In the genomic region with DNA sequence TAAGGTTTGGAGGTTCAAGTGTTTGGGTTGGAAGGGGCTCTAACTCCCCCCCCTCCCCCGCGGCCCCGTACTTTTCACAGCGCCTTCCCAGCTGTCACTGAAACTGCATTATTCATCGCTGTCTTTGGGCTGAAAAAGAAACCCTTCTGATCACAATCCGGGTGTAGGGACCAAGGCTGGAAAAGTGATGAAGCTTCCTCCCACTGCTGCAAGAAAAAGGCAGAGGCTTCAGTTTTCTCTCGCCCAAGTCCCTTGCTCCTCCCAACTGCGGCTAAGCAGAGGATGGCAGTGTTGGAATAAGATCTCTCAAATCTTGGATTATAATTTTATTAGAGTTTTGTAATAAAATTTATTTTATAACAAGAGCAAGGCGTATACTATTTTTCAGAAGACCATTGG, we compare ENCODE assay signal across 8 mouse cellular contexts. TPM values are rescaled to one million over a fixed set of nuclear protein-coding genes. Genes with fewer than 3 reads are reported as not detected.
DNase-seq lines count a peak whose midpoint lies in the region; ATAC-seq lines count a peak whose summit lies in the region.

No protein-coding gene starts in this region.

- WGBS in heart, embryonic 11.5 days (ENCODE audit: insufficient replicate concordance): 10% methylated on average over 9 of the region's 9 CpGs
- WGBS in hindbrain, embryonic 11.5 days: 11% methylated on average over 9 of the region's 9 CpGs
- 11% methylated on average over 9 of the region's 9 CpGs for WGBS in midbrain, embryonic 11.5 days

- H3K36me3 ChIP-seq in heart, embryonic 11.5 days (ENCODE audit: control insufficient read depth, insufficient read depth, low read length): no peaks in the 10 kb centered on the region
- no peaks in the 10 kb centered on the region for H3K36me3 ChIP-seq in hindbrain, embryonic 11.5 days (ENCODE audit: control insufficient read depth, insufficient read depth, low read length)
- no peaks in the 10 kb centered on the region for H3K36me3 ChIP-seq in midbrain, embryonic 11.5 days (ENCODE audit: control insufficient read depth, insufficient read depth, low read length)

- DNase-seq in heart, adult 18-20 months: no peak
- DNase-seq in NIH3T3 (ENCODE audit: low read depth): peak; percentile 45
- no peak for DNase-seq in hindbrain, embryonic 11.5 days (ENCODE audit: low spot score)
- DNase-seq in midbrain, embryonic 11.5 days (ENCODE audit: low spot score, missing footprints): peak; percentile 84
- no peak for DNase-seq in right cerebral cortex, adult 2 months (ENCODE audit: low spot score in 2 of 2)
- DNase-seq in cerebellum, adult 9-10 months: no peak
- no peak for DNase-seq in lung, postnatal 14 days

- H3K4me1 ChIP-seq in heart, embryonic 11.5 days (ENCODE audit: control insufficient read depth, insufficient read depth, low read length): peaks cover 23% of the 10 kb centered on the region
- H3K4me1 ChIP-seq in hindbrain, embryonic 11.5 days (replicated peaks; ENCODE audit: control insufficient read depth, insufficient read depth, low read length): peaks cover 7% of the 10 kb centered on the region
- peaks cover 19% of the 10 kb centered on the region for H3K4me1 ChIP-seq in midbrain, embryonic 11.5 days (ENCODE audit: control insufficient read depth, insufficient read depth, low read length)

- H3K27me3 ChIP-seq in heart, embryonic 11.5 days (ENCODE audit: control insufficient read depth, insufficient read depth, low read length): no peaks in the 10 kb centered on the region
- no peaks in the 10 kb centered on the region for H3K27me3 ChIP-seq in hindbrain, embryonic 11.5 days (ENCODE audit: control insufficient read depth, insufficient read depth, low read length)
- H3K27me3 ChIP-seq in midbrain, embryonic 11.5 days (ENCODE audit: control insufficient read depth, insufficient read depth, low read length): no peaks in the 10 kb centered on the region

- H3K4me2 ChIP-seq in heart, embryonic 11.5 days: peak overlapping the region; percentile 62
- peak overlapping the region; percentile 39 for H3K4me2 ChIP-seq in hindbrain, embryonic 11.5 days (replicated peaks; ENCODE audit: low read depth, low read length)
- H3K4me2 ChIP-seq in midbrain, embryonic 11.5 days: peak overlapping the region; percentile 47

- peak overlapping the region; percentile 29 for H3K4me3 ChIP-seq in heart, embryonic 11.5 days (ENCODE audit: low read depth, low read length)
- peak overlapping the region; percentile 26 for H3K4me3 ChIP-seq in hindbrain, embryonic 11.5 days (ENCODE audit: low read depth, low read length)
- peak overlapping the region; percentile 28 for H3K4me3 ChIP-seq in midbrain, embryonic 11.5 days (ENCODE audit: low read depth, low read length)

- peak overlapping the region; percentile 88 for H3K9ac ChIP-seq in heart, embryonic 11.5 days (ENCODE audit: low read depth, low read length)
- H3K9ac ChIP-seq in hindbrain, embryonic 11.5 days (ENCODE audit: low read depth, low read length): no peak overlapping the region
- peak overlapping the region; percentile 76 for H3K9ac ChIP-seq in midbrain, embryonic 11.5 days (ENCODE audit: low read length)

- H3K9me3 ChIP-seq in heart, embryonic 11.5 days (replicated peaks; ENCODE audit: control insufficient read depth, low read length): no peaks in the 10 kb centered on the region
- no peaks in the 10 kb centered on the region for H3K9me3 ChIP-seq in hindbrain, embryonic 11.5 days (ENCODE audit: control insufficient read depth, low read length)
- H3K9me3 ChIP-seq in midbrain, embryonic 11.5 days (ENCODE audit: control insufficient read depth, low read length): no peaks in the 10 kb centered on the region

- ATAC-seq in heart, embryonic 11.5 days (replicated peaks; ENCODE audit: insufficient number of reproducible peaks, low FRiP score, low TSS enrichment): no peak
- no peak for ATAC-seq in hindbrain, embryonic 11.5 days (ENCODE audit: low FRiP score)
- ATAC-seq in midbrain, embryonic 11.5 days (ENCODE audit: low FRiP score): no peak

- H3K27ac ChIP-seq in heart, embryonic 11.5 days (ENCODE audit: low read depth, low read length): peak overlapping the region; percentile 91
- H3K27ac ChIP-seq in hindbrain, embryonic 11.5 days (ENCODE audit: low read depth, low read length): peak overlapping the region; percentile 43
- H3K27ac ChIP-seq in midbrain, embryonic 11.5 days (ENCODE audit: low read depth, low read length): peak overlapping the region; percentile 92

RNA-seq across cellular contexts. Expression of gene Tmem107, which starts 2.1 kb away (rescaled TPM):
- 26.4 and 28.2 TPM in 2 replicates for polyA plus RNA-seq in heart, embryonic 11.5 days (2014; fragmentation: Nextera tagmentation; extraction: Ambion mirVana)
- 1 to 10 TPM; 5.3 to 7.0 TPM for total RNA-seq in heart, adult 18-20 months (2021)
- polyA plus RNA-seq in hindbrain, embryonic 11.5 days (2014; fragmentation: Nextera tagmentation; extraction: Ambion mirVana): 52.4 and 54.6 TPM in 2 replicates
- 53.5 and 57.7 TPM in 2 replicates for polyA plus RNA-seq in midbrain, embryonic 11.5 days (2014; fragmentation: Nextera tagmentation; extraction: Ambion mirVana)

RNA-seq across cellular contexts. Expression of gene Borcs6, which starts 13.1 kb away (rescaled TPM):
- 7.7 and 9.8 TPM in 2 replicates for polyA plus RNA-seq in heart, embryonic 11.5 days (2014; fragmentation: Nextera tagmentation; extraction: Ambion mirVana)
- 10 to 100 TPM; 16.7 to 19.3 TPM for total RNA-seq in heart, adult 18-20 months (2021)
- 9.8 and 11.6 TPM in 2 replicates for polyA plus RNA-seq in hindbrain, embryonic 11.5 days (2014; fragmentation: Nextera tagmentation; extraction: Ambion mirVana)
- 8.8 and 9.8 TPM in 2 replicates for polyA plus RNA-seq in midbrain, embryonic 11.5 days (2014; fragmentation: Nextera tagmentation; extraction: Ambion mirVana)

RNA-seq across cellular contexts. Expression of gene Vamp2, which starts 15.6 kb away (rescaled TPM):
- polyA plus RNA-seq in heart, embryonic 11.5 days (2014; fragmentation: Nextera tagmentation; extraction: Ambion mirVana): 89.7 and 94.7 TPM in 2 replicates
- total RNA-seq in heart, adult 18-20 months (2021): 10 to 100 TPM; 53.9 to 55.4 TPM
- polyA plus RNA-seq in hindbrain, embryonic 11.5 days (2014; fragmentation: Nextera tagmentation; extraction: Ambion mirVana): 85.1 and 98.1 TPM in 2 replicates
- polyA plus RNA-seq in midbrain, embryonic 11.5 days (2014; fragmentation: Nextera tagmentation; extraction: Ambion mirVana): 72.4 and 73.5 TPM in 2 replicates

RNA-seq across cellular contexts. Expression of gene Per1, which starts 22.4 kb away (rescaled TPM):
- 6.2 and 6.3 TPM in 2 replicates for polyA plus RNA-seq in heart, embryonic 11.5 days (2014; fragmentation: Nextera tagmentation; extraction: Ambion mirVana)
- 10 to 100 TPM; 38.8 to 48.5 TPM for total RNA-seq in heart, adult 18-20 months (2021)
- 5.6 and 7.4 TPM in 2 replicates for polyA plus RNA-seq in hindbrain, embryonic 11.5 days (2014; fragmentation: Nextera tagmentation; extraction: Ambion mirVana)
- polyA plus RNA-seq in midbrain, embryonic 11.5 days (2014; fragmentation: Nextera tagmentation; extraction: Ambion mirVana): 6.0 and 7.3 TPM in 2 replicates

RNA-seq across cellular contexts. Expression of gene Aurkb, which starts 27.2 kb away (rescaled TPM):
- 89.2 and 89.6 TPM in 2 replicates for polyA plus RNA-seq in heart, embryonic 11.5 days (2014; fragmentation: Nextera tagmentation; extraction: Ambion mirVana)
- 1 to 10 TPM in 1 of 2 experiments, under 1 TPM in 1; 0.67 to 1.5 TPM for total RNA-seq in heart, adult 18-20 months (2021)
- 131 and 141 TPM in 2 replicates for polyA plus RNA-seq in hindbrain, embryonic 11.5 days (2014; fragmentation: Nextera tagmentation; extraction: Ambion mirVana)
- 169 and 171 TPM in 2 replicates for polyA plus RNA-seq in midbrain, embryonic 11.5 days (2014; fragmentation: Nextera tagmentation; extraction: Ambion mirVana)

Comparison
In these comparisons a context has a peak if more than half of its experiments do, and no peak if none do; other contexts are left out.
1. DNase-seq: peak in NIH3T3 (single experiment) and midbrain, embryonic 11.5 days (single experiment); none in heart, adult 18-20 months (0 of 2), hindbrain, embryonic 11.5 days (single experiment), right cerebral cortex, adult 2 months (0 of 2), cerebellum, adult 9-10 months (single experiment) and lung, postnatal 14 days (single experiment).
2. Peak in every context shown above with its lines, with median percentiles within 50 percentile points of each other: H3K27ac ChIP-seq, H3K4me2 ChIP-seq and H3K4me3 ChIP-seq.